Mouse (Mus musculus) liver, adult (tissue): ENCODE results near the gene Omg.

Source experiments
- GATA4 ChIP-seq: IDR thresholded peaks from 2 replicates; pipeline ENCODE4 v1.6.1; 2014; ENCODE audit warnings: mild to moderate bottlenecking, low read length; ENCODE audit not compliant: insufficient replicate concordance

Gene Omg

DNA sequence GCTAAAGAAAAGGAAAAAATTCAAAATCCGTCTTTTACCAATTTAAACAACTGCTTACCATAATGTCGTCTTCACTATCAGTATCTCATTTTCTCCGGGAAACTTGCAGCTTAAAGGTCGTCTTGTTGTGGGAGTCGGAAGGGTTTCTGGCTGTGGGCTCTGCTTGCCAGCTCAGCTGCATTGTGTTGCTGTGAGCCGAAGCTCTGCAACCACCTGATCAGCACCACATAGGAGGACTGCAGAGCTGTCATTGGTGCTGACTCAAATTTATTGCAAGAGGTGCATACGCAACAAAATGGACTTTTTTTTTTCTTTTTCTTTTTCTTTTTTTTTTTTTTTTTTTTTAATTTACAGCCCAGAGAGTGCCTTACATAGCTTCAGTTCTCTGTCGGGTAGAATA is at the start of gene Omg:
Gene Omg, minus strand, starts transcription at position 240 of the 400 bp plus-strand sequence.
- TF ChIP-seq GATA4: no peak

- TF ChIP-seq GATA4: no peak
Observed at GRCm38 (mm10) chr11:79552622-79553021, 48.7 kb upstream of the Omg start.

DNA sequence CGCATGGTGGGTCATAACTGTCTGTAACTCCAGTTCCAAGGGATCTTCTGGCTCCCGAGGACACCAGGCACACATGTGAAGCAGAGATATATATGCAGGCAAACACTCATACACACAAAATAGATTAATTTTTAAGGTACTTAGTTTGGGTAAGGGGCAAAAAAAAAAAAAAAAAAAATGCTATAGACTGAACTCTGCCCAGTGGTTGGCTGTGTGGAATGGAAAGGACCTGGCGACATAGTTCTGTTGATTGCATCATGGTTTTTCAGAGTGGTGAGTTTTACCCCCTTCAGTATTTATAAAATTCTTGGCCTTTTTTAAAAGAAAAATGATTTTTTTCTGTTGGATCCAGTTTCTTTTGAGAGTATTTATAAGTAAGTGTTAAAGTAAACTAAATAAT is 32.4 kb upstream of the Omg start:
- TF ChIP-seq GATA4: no peak

DNA sequence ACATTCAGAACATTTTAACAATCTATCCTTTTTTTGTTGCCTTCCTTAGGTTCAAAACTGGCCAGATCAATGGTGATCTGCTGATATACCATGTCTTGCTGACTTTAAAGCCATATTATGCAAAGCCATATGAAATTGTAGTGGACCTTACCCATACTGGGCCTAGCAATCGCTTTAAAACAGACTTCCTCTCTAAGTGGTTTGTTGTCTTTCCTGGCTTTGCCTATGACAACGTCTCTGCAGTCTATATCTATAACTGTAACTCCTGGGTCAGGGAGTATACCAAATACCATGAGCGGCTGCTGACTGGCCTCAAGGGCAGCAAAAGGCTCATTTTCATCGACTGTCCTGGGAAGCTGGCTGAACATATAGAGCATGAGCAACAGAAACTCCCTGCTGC is 31.7 kb upstream of the Omg start:
- TF ChIP-seq GATA4: no peak

DNA sequence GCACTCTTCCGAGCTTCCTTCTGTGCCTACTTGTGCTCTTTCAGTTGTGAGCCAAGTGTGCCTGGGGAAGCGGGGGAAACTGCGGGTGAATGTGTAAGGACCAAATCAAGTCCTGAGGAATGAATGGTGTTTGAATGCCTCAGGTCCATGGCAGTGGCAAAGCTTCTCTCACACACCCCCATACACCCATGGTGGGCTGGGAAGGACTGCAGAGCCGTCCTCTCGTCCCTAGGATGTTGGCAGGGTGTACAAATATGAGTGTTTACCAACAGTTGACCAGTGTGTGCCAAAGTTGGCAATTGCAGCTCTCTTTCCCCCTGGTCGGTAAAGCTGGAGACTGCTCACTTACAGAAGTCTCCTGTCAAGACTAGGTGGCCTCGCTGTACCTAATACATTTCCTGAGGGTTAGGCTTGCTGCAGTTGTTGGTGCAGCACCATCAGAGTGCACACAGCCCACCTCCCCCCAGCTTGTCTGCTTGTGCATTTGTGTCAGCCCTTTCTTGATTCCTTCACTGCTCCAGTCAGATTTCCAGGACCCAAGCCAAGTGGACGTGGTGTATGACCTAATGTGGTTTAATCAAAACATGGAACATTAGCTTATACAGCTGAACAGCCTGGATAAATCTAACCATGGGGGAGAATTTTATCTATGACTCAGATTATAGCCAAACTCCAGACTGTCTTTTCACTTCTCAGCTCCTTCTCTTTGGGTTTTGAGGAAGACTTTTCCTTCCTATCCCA is 30.2 kb upstream of the Omg start:
- TF ChIP-seq GATA4: no peak

GRCm38 (mm10) chr11:79533311-79533710 is 29.4 kb upstream of the Omg start:
- no peak for TF ChIP-seq GATA4

- no peak for TF ChIP-seq GATA4
Observed at GRCm38 (mm10) chr11:79531485-79531884, 27.6 kb upstream of the Omg start.

- TF ChIP-seq GATA4: no peak
Observed at GRCm38 (mm10) chr11:79530774-79531173, 26.9 kb upstream of the Omg start.

DNA sequence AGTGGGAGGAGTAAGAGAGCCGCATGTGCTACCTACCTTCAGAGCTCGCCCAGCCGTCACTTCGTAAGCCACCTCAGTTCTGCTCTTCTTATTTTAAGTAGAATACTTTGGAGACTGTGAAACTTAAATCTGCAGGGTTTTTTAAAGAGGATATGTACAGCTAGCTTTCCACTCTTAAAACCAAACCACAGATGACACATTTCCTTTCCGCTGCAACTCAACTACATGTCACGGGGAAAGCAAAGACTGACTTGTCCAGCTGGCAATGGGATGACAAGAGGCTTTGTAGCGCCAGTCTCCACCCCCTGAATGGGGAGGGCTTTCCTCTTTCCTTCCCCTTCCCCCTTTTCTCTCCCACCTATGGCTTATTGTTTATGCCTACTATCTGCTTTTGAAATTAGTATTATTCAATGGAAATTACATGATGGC is 26.5 kb upstream of the Omg start, which contains the start of the genes Evi2 and Evi2a:
Gene Evi2, minus strand, starts transcription at position 257 of the 429 bp plus-strand sequence.
Gene Evi2a, minus strand, starts transcription at position 277 of the 429 bp plus-strand sequence.
- no peak for TF ChIP-seq GATA4

DNA sequence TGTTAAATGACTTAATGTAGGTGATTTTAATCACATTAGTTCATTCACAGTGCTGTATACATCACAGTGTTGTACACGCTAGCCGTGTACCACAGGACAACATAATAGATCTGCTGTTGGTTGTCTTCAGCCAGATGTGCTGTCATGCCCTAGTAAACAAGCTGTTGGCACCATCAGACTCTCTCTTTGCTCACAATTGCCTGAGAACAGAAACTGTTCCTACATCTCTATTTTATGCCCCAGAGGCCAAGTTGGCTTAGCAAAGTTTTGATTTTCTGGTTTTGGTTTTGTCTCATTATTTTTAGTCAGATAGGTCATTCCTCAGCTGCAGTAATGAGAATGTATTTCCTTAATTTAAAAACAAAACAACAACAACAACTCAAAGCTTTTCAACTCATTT is 25.9 kb upstream of the Omg start:
- no peak for TF ChIP-seq GATA4

GRCm38 (mm10) chr11:79529226-79529625 is 25.3 kb upstream of the Omg start:
- TF ChIP-seq GATA4: no peak

- no peak for TF ChIP-seq GATA4
Observed at GRCm38 (mm10) chr11:79528601-79529000, 24.7 kb upstream of the Omg start.

GRCm38 (mm10) chr11:79527739-79528384 is 24.0 kb upstream of the Omg start:
- TF ChIP-seq GATA4: no peak

- no peak for TF ChIP-seq GATA4
Observed at GRCm38 (mm10) chr11:79527015-79527738, 23.3 kb upstream of the Omg start.

GRCm38 (mm10) chr11:79526549-79526948 is 22.7 kb upstream of the Omg start:
- no peak for TF ChIP-seq GATA4

GRCm38 (mm10) chr11:79524310-79524575 is 20.4 kb upstream of the Omg start:
- no peak for TF ChIP-seq GATA4
